Mouse (Mus musculus): Measurements from ENCODE around the gene Nr5a1.

The Nr5a1 gene

DNA sequence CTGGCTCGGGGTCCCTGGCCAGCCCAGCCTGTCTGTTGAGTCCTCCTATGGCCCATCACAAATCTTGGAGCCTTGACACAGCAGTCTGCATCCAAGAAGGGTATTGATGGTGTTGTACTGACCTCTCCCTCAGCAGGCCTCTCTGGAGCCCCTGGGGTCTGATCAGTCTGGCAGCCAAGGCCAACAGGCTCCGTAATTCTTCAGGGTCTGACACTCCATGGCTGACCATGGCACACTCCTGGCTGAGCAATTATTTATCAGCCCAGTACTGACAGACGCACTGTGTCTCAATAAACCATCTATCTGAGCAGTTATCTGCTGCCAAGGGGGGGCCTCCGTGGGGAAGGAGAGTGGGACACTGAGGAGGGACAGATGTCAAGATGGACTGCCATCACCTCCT lies 9.3 kb downstream of the Nr5a1 start:
- DNase-seq (ENCODE audit: low spot score in 2 of 2) = no peak

DNA sequence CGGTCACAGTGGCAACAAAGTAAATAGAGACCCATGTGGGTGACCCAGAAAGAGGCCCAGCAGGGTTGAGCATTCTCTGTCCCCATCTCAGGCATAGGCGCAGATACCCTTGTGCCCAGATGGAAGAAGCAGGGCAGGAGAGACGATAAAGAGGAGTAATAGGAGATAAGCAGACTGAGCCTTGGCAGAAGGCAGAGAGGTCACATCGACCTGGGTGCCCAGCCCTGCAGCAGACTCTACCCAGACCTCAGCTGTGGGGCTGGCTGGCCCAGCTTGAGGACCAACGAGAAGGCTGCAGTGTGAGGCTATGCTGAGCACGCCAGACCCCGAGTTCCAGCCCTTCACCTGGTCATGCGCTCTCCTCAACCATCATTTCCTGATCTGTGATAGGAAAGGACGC lies 10.0 kb downstream of the Nr5a1 start:
- no peak for DNase-seq (ENCODE audit: low spot score in 2 of 2)

DNA sequence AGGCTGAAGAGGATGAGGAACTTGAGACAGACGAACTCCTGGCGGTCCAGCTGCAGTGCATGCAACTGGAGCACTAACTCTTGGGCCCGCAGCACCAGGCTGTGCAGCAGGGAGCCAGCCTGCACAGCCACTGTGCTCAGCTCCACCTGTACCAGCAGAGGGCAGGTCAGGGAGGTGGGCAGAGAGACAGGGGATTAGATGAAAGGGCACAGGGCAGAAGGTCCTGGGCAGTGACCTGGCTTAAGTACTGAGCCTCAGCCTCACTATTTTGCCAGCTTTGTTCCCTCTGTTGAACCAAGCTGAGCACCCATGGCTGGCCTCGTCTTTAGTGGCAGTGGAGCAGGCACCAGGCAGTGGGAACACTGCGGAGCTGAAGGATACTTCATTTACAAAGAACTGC lies 14.2 kb downstream of the Nr5a1 start:
- DNase-seq (ENCODE audit: low spot score in 2 of 2) = no peak

DNA sequence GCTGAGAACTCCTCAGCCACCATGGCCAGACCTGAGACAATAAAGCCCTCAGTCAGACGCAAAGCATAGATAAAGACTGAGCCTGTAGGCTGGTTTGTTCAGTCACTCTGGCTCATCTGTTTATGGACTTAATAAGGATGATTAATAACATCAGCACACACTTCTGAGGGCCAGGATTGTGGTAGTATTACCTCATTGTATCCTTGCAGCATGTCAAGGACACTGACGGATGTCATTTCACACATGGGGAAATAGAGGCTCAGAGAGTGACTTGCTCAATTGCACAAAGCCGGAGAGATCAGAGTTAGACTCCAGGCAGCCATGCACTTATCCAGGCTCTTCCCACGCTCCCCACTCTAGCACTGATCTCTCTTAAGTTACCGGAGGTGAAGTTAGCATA lies 15.7 kb downstream of the Nr5a1 start:
- DNase-seq (ENCODE audit: low spot score in 2 of 2) = no peak

DNA sequence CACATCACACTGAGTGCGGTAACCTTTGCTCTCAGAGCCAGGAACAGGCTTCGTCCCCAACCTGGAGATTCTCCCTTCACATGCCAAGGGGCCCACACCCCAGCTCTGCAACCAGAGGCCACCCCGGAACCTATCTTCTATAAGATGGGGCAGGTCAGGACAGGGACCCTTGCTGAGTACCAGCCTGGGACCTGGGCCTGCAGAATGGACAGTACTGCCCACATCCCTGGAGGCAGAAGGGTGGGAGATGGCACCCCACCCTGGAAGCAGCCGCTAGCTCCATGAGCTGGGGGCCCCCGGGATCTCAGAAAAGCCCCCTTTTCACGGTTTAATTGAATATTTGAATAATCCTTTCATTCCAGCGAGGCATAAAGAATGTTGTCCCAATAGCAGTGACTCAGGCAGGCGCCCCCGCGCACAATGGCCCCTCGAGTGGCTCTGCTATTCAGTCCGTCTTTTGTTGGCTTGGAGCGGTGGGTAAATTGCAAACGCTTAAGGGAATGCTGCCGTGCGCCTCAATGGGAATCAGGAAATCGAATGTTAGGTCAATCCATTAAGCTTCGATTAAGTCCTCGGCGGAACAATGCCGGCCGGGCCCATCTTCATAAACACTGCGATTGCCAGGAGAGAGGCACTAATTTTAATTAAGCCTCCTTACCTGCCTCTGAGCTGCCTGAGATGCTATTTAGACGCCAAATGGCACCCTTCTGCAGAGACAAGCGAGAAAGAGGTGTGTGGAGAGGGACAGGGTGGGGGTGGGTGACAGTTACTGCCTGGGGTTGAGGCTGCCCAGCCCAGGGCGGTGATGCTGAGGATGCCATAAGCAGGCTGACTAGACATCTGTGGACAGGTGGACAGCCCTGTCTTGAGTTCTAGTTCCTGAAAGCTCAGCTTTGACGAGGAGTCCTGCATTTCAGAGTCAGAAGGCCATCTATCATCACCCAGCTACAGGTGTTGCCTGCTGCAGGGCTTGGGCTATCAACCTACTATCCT lies 16.9 kb downstream of the Nr5a1 start:
- DNase-seq (ENCODE audit: low spot score in 2 of 2) = no peak

DNA sequence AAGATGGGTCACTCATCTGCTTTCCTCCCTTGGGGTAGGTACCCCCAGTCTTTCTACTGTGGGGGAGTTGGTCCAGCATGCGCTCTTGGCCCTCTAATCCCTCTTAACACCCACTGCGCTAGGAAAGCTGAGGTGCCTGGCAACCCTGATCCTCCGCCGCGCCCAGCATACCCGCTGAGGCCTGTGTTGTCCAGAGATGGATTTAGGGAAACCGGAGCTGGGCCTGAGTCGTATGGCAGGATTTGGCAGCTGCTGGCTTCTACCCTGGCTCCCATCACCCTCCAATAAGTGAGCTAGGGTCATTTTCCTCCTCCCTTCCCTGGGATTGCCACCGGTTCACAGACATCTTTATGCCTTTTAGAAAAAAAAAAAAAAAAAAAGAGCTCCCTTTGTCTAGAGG lies 18.6 kb downstream of the Nr5a1 start:
- no peak for DNase-seq (ENCODE audit: low spot score in 2 of 2)

DNA sequence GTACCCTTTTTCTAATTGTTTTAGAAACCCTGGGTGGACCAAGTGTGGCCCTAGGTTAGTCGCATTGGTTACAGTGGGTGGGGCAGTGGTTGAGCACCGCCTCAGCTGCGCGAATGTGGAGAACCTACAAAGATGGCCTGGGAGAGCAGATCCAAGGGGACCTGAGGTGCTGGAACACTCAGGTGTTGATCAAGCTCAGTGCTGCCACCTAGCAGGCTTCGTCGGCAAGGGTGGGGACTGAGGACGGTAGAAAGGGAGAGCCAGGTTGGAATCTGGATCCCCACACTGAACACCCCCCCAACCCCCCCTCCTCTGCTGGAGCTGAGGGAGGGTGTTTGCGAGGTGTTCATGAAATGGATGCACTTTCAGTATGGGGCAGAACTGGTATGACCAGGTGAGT lies 22.8 kb downstream of the Nr5a1 start:
- peak in 1 of 2 experiments; percentile 48 for DNase-seq (ENCODE audit: low spot score in 2 of 2)

DNA sequence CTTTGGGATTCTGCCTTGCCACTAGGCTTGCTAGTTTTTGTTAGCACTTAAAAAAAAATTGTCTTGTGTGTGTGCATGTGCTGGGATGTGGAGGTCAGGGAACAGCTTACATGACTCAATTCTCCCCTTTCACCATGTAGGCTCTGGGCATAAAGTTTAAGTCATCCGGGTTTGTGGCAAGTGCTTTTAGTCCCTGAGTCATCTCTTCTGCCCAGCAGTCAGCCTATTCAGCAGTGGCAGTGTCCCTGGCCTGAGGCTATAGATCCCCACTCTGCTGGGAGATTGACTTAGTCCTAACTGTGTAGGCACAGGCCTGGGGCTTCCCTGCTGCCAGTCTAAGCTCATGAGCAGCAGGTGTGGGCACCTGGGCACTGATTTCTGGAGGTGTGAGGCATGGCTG lies 24.5 kb downstream of the Nr5a1 start:
- no peak for DNase-seq (ENCODE audit: low spot score in 2 of 2)

DNA sequence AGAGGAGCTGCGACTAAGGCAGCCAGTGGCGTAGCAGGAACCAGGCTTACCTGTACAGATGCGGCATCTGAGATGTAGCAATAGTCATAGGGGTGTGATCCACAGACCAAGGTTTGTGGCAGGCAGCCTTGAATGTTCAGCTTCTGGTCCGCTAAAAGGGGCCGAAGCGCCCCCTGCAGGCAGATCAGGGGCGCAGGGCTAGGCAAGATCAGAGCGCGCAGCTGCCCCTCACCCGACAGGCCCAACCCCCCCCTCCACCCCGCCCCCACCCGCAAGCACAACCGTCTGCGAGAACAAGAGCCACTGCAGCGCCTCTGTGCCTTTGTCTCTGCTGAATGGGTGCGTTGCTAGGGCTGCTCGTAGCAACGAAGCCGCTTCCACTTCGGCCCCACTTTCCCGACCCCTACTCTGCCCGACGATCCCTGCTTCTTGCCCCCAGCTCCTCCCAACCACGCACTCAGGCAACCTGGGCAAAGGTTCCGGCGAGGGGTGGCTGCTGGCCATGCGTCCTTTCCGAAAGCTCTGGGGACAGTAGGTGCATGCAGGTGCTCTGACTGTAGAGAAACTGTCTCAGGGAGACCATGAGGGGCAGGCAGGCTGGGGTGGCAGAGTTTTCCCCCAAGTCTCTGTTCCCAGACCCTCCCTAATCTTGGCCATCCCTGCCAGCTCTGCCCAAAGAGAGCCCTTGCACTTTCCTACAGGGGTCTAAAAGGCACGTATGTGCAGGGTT lies 25.4 kb downstream of the Nr5a1 start:
- peak; percentile 54 to 78 for DNase-seq (ENCODE audit: low spot score in 2 of 2)

DNA sequence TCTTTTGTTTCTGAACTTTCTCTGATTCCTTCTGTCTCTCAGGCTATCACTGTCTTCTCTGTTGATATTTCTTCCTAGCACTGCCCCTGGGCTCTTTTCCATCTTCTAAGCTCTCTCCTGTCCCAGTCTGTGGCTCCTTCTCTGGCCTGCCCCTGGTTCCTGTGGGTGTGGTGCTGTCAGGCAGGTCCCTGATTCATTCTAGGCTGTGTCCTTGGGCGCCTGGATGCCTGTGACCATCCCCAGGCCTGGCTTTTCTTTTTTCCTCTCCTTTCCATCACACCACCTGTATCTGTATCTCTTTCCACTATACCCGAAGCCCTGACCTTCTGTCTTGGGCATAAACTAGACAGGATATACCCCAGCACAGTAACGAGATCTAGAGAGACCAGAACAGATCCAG lies 28.6 kb downstream of the Nr5a1 start:
- no peak for DNase-seq (ENCODE audit: low spot score in 2 of 2)

DNA sequence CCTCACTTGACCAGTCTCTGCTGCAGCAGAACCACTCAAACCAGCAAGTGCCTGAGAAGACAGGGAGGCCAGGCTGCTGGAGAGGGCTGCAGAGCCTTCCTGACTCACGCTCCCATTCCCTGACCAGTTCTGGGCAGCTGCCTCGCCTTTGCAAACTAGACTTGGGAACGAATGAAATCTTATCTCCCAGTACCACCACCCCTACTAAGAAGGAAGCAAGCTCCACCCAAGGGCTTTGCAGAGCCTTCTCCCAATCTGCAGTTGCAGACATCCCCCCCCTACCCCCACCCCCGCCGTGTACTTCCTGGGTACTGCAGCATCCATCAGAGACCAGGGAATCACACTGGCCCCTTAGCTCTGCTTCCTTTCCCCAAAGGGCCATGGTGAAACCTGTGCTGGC lies 31.3 kb downstream of the Nr5a1 start:
- DNase-seq (ENCODE audit: low spot score in 2 of 2) = no peak

DNA sequence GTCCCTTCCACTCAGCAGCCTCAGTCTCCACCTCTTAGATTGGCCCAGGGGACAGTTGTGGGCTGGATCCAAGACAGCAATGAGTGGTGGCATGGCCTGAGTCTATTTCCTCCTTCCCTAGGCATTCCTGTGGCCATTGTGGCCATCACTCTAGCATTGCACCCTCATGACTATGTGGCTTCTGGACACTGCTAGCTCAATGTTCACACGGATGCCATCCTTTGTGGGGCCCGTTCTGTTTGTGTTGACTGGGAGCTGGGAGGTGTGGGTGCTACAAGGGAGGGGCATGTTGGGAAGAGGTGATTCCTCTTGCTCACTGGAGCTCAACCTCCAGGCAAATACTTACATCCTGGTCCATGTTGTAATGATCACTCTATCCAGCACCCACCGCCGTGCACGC lies 32.1 kb downstream of the Nr5a1 start:
- no peak for DNase-seq (ENCODE audit: low spot score in 2 of 2)

DNA sequence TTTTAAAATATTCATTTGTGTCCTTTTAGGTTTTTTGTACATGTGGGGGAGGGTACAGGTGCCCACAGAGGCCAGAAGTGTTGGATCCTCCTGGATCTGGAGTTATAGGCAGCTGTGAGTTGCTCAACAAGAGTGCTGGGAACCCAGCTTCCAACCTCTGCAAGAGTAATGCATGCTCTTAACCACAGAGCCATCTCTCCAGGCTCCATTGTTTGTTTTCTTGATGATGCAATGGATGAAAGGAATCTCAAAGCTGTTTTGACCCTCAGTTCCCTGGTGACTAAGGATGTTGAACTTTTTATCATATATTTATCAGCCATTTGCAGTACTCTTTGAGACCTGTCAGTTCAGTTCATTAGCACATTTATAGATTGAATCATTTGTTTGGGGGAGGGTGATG lies 35.4 kb downstream of the Nr5a1 start:
- DNase-seq (ENCODE audit: low spot score in 2 of 2) = no peak

DNA sequence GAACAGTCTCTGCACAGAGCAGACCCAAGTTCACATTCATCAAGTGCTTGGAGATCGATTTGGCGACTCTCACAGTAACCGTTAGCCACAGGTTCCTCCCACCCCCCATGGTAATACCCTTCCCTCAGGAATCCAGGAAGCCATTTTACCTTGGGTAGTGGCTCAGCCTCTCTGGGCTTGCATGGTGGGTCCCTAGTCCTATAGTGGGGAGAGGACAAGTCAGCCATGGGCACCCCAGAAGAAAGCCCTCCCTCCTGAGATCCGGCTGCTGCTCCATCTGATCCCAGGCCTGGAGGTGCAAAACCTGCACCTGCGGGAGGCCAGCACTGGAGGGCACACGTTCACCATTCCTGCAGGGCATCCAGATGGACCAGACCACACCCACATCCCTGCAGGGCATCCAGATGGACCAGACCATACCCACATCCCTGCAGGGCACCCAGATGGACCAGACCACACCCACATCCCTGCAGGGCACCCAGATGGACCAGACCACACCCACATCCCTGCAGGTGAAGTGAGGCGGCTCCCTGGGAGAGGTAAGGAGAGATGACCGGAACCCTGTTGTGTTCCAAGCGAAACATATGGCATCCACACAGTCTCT lies 38.9 kb downstream of the Nr5a1 start:
- DNase-seq (ENCODE audit: low spot score in 2 of 2) = no peak

DNA sequence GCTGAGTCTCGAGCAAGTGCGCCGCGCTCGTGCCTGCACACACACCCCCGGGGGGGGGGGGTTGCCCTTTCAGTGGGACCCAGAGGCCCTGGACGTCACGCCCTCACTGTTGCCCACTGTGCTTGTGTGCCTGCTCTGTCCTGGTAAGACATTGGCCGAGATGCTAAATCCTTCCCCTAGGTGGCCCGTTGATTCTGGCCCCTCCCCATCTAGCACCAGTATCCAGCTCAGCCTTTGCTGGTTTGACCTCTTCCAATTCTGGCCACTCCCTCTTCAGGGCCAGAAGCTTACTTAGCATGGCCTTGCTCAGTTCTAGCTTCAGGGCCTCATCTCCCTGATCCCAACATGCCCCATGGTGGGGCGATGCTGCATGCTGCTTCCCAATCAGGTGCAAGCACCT lies 41.8 kb downstream of the Nr5a1 start:
- no peak for DNase-seq (ENCODE audit: low spot score in 2 of 2)

DNA sequence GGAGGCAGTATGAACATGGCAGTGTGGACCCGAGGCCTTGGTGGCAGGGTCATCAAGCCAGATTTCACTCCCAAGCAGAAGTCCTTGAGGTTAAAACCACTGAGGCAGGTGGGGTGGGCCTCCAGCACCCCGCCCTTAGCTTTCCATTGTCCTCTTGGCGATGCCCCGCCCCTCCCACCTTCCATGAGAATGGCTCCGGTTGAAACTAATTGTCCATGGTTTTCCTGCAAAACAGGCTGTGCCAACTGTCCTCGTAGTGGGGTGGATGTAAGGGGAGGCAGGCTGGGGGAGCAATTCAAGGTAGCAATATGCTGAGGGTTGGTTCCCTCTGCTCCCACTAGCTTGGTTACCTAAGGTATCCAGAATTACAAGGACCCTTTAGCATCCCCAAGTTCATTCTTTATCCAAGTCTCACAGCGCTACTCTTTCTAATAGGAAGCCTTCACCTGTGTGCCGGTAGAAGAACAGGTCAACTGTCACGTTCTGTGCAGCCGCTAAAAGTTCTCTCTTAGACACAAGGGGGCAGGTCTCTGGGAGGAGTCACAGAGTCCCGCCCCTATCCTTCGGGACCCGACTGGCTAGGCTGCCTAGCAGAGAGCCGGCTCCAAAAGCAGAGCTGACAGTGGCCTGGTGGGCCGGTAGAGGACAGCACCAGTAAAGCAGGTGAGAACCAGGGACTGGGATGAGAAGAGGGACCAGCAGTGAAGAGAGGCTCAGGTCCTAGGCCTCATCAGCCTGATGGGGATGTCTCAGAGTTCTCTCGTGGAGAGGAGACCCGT lies 45.4 kb downstream of the Nr5a1 start:
- DNase-seq (ENCODE audit: low spot score in 2 of 2) = no peak

DNA sequence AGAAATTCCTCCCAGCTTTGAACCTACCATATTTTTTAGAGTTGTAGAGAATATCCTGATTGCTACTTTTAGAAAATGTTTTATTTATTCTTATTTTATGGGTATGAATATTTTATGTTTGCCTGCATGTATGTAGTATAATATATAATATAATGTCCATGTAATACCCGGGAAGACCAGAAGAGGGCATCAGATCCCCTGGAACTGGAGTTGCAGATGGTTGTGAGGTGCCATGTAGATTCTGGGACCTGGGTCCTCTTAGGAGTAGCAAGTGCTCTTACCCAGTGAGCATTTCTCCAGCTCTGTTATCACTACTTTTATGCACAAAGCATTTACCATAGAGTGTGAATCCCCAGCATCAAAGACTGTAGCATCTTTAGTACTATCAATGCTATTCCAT lies 52.9 kb downstream of the Nr5a1 start:
- DNase-seq (ENCODE audit: low spot score in 2 of 2) = no peak

DNA sequence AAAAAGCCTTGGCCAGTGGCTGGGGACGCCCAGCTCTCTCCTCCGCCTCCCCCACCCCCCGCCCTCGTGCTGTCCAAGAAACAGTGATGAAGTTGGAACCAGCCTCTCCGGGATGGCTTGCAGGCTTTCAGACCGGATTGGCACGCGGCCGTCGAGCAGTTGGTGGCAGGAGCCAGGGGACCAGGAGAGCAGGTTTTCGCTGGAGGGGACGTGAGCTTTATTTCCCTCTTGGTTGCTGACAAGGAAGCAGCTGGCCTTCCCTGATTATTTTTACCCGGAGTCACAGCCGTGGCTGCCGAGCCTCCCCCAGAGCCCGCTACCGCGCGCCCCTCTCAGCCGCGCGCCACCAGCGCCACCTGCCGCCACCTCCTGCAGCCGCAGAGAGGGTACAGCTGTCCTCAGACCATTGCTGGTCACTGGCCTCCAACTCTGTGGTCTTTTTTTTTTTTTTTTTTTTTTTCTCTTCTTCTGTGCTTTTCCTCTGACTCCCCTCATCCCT lies 56.0 kb downstream of the Nr5a1 start:
- DNase-seq (ENCODE audit: low spot score in 2 of 2) = peak; percentile 68 to 87

DNA sequence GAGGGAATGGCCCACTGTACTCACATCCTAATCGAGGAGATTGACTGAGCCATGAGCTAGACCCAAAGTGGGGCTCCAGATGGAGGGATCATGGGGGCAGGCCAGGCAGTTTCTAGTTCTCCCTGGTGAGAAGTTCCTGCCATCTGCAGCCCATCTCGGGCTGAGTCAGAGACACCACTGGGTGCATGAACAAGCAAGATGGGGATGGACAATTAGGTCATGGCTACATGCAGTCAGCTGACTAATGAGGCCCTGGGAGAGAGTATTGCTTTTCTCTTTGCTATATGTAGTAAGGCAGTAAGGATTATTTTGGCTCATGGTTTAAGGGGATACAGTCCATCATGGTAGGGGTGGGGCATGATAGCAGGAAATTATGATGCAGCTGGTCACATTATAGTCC lies 60.6 kb downstream of the Nr5a1 start:
- no peak for DNase-seq (ENCODE audit: low spot score in 2 of 2)

DNA sequence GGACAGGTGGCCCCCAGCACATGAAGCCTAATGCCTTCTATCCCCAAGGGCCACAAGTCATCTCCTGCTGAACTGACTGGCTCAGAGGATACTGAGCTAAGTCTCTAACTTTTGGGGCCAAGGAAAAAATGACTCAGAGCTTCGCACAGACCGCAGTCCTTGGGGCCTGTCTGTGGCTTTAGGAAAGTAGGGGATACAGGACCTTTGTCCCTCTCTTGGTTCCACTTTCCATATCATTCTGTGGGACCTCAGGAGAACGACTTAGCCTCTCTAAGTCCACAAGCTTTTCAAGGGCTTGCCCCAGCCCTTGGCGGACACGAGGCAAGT lies 61.1 kb downstream of the Nr5a1 start:
- no peak for DNase-seq (ENCODE audit: low spot score in 2 of 2)

DNA sequence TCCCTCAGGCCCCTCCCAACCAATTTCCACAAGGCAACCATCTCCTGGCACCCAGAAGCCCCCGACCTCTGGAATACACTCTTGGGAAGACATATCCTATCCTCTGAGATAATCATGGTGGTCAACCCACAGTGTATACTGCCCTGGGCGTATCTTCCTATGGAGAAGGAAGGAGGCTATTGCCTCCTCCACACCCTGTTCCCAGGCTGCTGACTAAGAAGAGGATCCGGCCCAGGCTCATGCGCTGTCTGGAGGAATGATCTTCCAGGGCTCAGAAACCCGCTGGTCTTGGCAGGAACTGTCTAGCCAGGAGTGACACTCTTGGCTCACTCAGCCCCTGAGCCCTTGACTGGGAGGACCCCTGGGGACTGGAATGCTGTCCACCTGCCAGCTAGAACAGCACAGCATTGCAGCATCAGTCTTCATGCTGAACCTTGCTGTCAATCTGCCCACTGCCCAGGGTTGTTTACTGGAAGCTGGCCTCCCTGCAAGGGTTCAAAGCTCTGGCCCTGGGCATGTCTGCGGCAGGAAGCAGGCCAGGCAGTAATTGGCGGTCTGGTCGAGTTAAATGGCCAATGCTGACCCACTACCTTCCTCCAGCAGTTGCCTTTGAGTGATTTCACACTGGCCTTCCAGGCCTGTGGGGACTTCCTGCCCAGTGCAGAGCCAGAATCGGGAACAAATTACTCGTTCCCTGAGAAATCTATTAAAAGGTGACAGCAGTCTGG lies 61.6 kb downstream of the Nr5a1 start:
- DNase-seq (ENCODE audit: low spot score in 2 of 2) = peak in 1 of 2 experiments; percentile 36
